Mouse (Mus musculus) ES-Bruce4 (cell line): ENCODE results near the gene Klhl11.

Experiments used
- CTCF ChIP-seq: IDR thresholded peaks from one replicate; pipeline ENCODE4 v1.8.1; 2011; ENCODE audit warnings: low read depth, low read length
- POLR2A ChIP-seq: IDR thresholded peaks from one replicate; pipeline ENCODE4 v1.8.1; 2011; ENCODE audit warnings: low read length; ENCODE audit not compliant: insufficient read depth

- no peak for TF ChIP-seq POLR2A
- TF ChIP-seq CTCF: no peak
Observed at GRCm38 (mm10) chr11:100471352-100472196, 967 bp downstream of the Klhl11 start.
